Mouse (Mus musculus) CH12.LX (cell line): ENCODE measurements around the gene Tagln2. TPM values are rescaled to one million over a fixed set of nuclear protein-coding genes. Genes with fewer than 3 reads are reported as not detected.

ENCODE experiments used
- DNase-seq: peaks from one replicate; pipeline ENCODE4 v3.0.0-alpha.2; 2013; ENCODE audit errors: extremely low read depth
- H3K27ac ChIP-seq: 2 replicates; pipeline ENCODE4 v1.5.1; 2012; ENCODE audit warnings: low read depth, mild to moderate bottlenecking, control low read depth, moderate library complexity; ENCODE audit not compliant: insufficient read depth
- H3K27me3 ChIP-seq: replicated peaks from 2 replicates; pipeline ENCODE3; 2012; ENCODE audit warnings: inconsistent platforms
- H3K36me3 ChIP-seq, 2 experiments: replicated peaks in 1 of 2; 2 replicates each; pipeline versions ENCODE3 to v1.6.1; 2012; ENCODE audit warnings: inconsistent platforms in 1 of 2, low read length in 1 of 2, mild to moderate bottlenecking in 1 of 2, mixed read lengths in 1 of 2, moderate library complexity in 1 of 2; ENCODE audit not compliant: control insufficient read depth in 1 of 2, insufficient read depth in 1 of 2
- H3K4me1 ChIP-seq, 2 experiments: 2 replicates each; pipeline ENCODE4 v1.6.1; 2012; ENCODE audit warnings: inconsistent platforms in 1 of 2, moderate library complexity in 1 of 2; ENCODE audit not compliant: insufficient read depth in 2 of 2, control insufficient read depth in 1 of 2
- H3K4me2 ChIP-seq: 2 replicates; pipeline ENCODE4 v1.6.1; 2012; ENCODE audit warnings: low read depth, mild to moderate bottlenecking, control low read depth; ENCODE audit not compliant: poor library complexity, insufficient read depth, severe bottlenecking
- H3K4me3 ChIP-seq, 3 experiments: fragments of 150-350 bp in 1 of 3; sonication (generic) in 1 of 3; replicated peaks in 1 of 3; 2 replicates each; pipeline versions ENCODE3 to v1.5.1; 2011 to 2012; ENCODE audit warnings: low read depth in 2 of 3, low read length in 2 of 3, mild to moderate bottlenecking in 2 of 3, moderate library complexity in 2 of 3, control low read depth in 1 of 3, improper control_type of control experiment in 1 of 3, inconsistent platforms in 1 of 3, mixed read lengths in 1 of 3; ENCODE audit not compliant: poor library complexity in 1 of 3
- H3K79me2 ChIP-seq: replicated peaks from 2 replicates; pipeline ENCODE4 v1.6.1; 2012; ENCODE audit warnings: mild to moderate bottlenecking, moderate library complexity; ENCODE audit not compliant: control insufficient read depth, poor library complexity, insufficient read depth, severe bottlenecking; ENCODE audit errors: extremely low read depth
- H3K9ac ChIP-seq: 2 replicates; pipeline ENCODE4 v1.6.1; 2012; ENCODE audit warnings: low read depth, mild to moderate bottlenecking, control low read depth, moderate library complexity; ENCODE audit not compliant: insufficient read depth
- H3K9me3 ChIP-seq: replicated peaks from 2 replicates; pipeline ENCODE3; 2012; ENCODE audit warnings: low read length, inconsistent platforms, mixed read lengths
- CHD1 ChIP-seq: IDR thresholded peaks from 2 replicates; pipeline ENCODE4 v1.6.1; 2012; ENCODE audit warnings: low read depth, low read length, improper control_type of control experiment, inconsistent platforms
- CTCF ChIP-seq, 2 experiments: IDR thresholded peaks in 1 of 2; conservative IDR thresholded peaks in 1 of 2; 2 replicates each; pipeline ENCODE4 v1.5.1; 2011 to 2012; ENCODE audit warnings: low read depth in 2 of 2, low read length in 2 of 2, improper control_type of control experiment in 1 of 2, inconsistent platforms in 1 of 2, mild to moderate bottlenecking in 1 of 2, moderate library complexity in 1 of 2
- E2F4 ChIP-seq: IDR thresholded peaks from 2 replicates; pipeline ENCODE4 v1.6.1; 2011; ENCODE audit warnings: low read depth, low read length, improper control_type of control experiment; ENCODE audit not compliant: insufficient replicate concordance
- ELF1 ChIP-seq: IDR thresholded peaks from 2 replicates; pipeline ENCODE4 v1.6.1; 2014; ENCODE audit warnings: low read depth, mild to moderate bottlenecking, inconsistent platforms, low read length, improper control_type of control experiment
- EP300 ChIP-seq: IDR thresholded peaks from 2 replicates; pipeline ENCODE4 v1.6.1; 2011; ENCODE audit warnings: low read length, improper control_type of control experiment
- HCFC1 ChIP-seq: IDR thresholded peaks from 2 replicates; pipeline ENCODE4 v1.6.1; 2012; ENCODE audit warnings: low read depth, mild to moderate bottlenecking, inconsistent platforms, low read length, improper control_type of control experiment
- JUN ChIP-seq: IDR thresholded peaks from 2 replicates; pipeline ENCODE4 v1.6.1; 2011; ENCODE audit warnings: low read depth, mild to moderate bottlenecking, low read length, improper control_type of control experiment, moderate library complexity; ENCODE audit not compliant: insufficient read depth
- JUND ChIP-seq: conservative IDR thresholded peaks from 2 replicates; pipeline ENCODE4 v1.6.1; 2011; ENCODE audit warnings: low read depth, low read length, improper control_type of control experiment
- KAT2A ChIP-seq: IDR thresholded peaks from 2 replicates; pipeline ENCODE4 v1.6.1; 2012; ENCODE audit warnings: low read length, improper control_type of control experiment, inconsistent platforms; ENCODE audit not compliant: insufficient replicate concordance
- MAFK ChIP-seq: IDR thresholded peaks from 2 replicates; pipeline ENCODE4 v1.6.1; 2011; ENCODE audit warnings: low read length, improper control_type of control experiment; ENCODE audit not compliant: insufficient replicate concordance
- MAZ ChIP-seq: IDR thresholded peaks from 2 replicates; pipeline ENCODE4 v1.6.1; 2012; ENCODE audit warnings: low read depth, mild to moderate bottlenecking, inconsistent platforms, low read length, improper control_type of control experiment, moderate library complexity
- MXI1 ChIP-seq: IDR thresholded peaks from 2 replicates; pipeline ENCODE4 v1.6.1; 2011; ENCODE audit warnings: mild to moderate bottlenecking, low read depth, low read length, improper control_type of control experiment
- MYC ChIP-seq: IDR thresholded peaks from 2 replicates; pipeline ENCODE4 v1.6.1; 2011; ENCODE audit warnings: low read depth, mild to moderate bottlenecking, improper control_type of control experiment, low read length
- NELFE ChIP-seq: IDR thresholded peaks from 2 replicates; pipeline ENCODE4 v1.6.1; 2011; ENCODE audit warnings: low read depth, low read length, improper control_type of control experiment
- NRF1 ChIP-seq: IDR thresholded peaks from 2 replicates; pipeline ENCODE4 v1.6.1; 2014; ENCODE audit warnings: low read depth, mild to moderate bottlenecking, inconsistent platforms, low read length, improper control_type of control experiment, moderate library complexity
- PAX5 ChIP-seq: IDR thresholded peaks from 2 replicates; pipeline ENCODE4 v1.6.1; 2012; ENCODE audit warnings: low read length, inconsistent platforms, mixed read lengths
- POLR2A ChIP-seq: IDR thresholded peaks from 2 replicates; pipeline ENCODE4 v1.6.1; 2011; ENCODE audit warnings: low read depth, mild to moderate bottlenecking, improper control_type of control experiment, low read length
- POLR2AphosphoS2 ChIP-seq: IDR thresholded peaks from 2 replicates; pipeline ENCODE4 v1.6.1; 2011; ENCODE audit warnings: low read depth, low read length, improper control_type of control experiment
- RAD21 ChIP-seq: IDR thresholded peaks from 2 replicates; pipeline ENCODE4 v1.6.1; 2011; ENCODE audit warnings: low read depth, mild to moderate bottlenecking, low read length, improper control_type of control experiment, moderate library complexity
- RCOR1 ChIP-seq: conservative IDR thresholded peaks from 2 replicates; pipeline ENCODE4 v1.6.1; 2012; ENCODE audit warnings: low read depth, mild to moderate bottlenecking, inconsistent platforms, low read length, improper control_type of control experiment
- SIN3A ChIP-seq: IDR thresholded peaks from 2 replicates; pipeline ENCODE4 v1.6.1; 2012; ENCODE audit warnings: low read length, improper control_type of control experiment, inconsistent platforms
- SMC3 ChIP-seq: IDR thresholded peaks from 2 replicates; pipeline ENCODE4 v1.6.1; 2011; ENCODE audit warnings: low read depth, low read length, improper control_type of control experiment
- TBP ChIP-seq: conservative IDR thresholded peaks from 2 replicates; pipeline ENCODE4 v1.6.1; 2011; ENCODE audit warnings: low read depth, low read length, improper control_type of control experiment
- UBTF ChIP-seq: IDR thresholded peaks from 2 replicates; pipeline ENCODE4 v1.6.1; 2012; ENCODE audit warnings: low read depth, mild to moderate bottlenecking, inconsistent platforms, low read length, improper control_type of control experiment, moderate library complexity
- USF1 ChIP-seq: IDR thresholded peaks from 2 replicates; pipeline ENCODE4 v1.6.1; 2014; ENCODE audit warnings: low read depth, mild to moderate bottlenecking, inconsistent platforms, low read length, improper control_type of control experiment
- ZC3H11A ChIP-seq: IDR thresholded peaks from 2 replicates; pipeline ENCODE4 v1.6.1; 2012; ENCODE audit warnings: low read depth, mild to moderate bottlenecking, inconsistent platforms, low read length, improper control_type of control experiment
- ZKSCAN1 ChIP-seq: IDR thresholded peaks from 2 replicates; pipeline ENCODE4 v1.6.1; 2012; ENCODE audit warnings: low read depth, inconsistent platforms, low read length, improper control_type of control experiment, borderline replicate concordance
- ZMIZ1 ChIP-seq: IDR thresholded peaks from 2 replicates; pipeline ENCODE4 v1.6.1; 2012; ENCODE audit warnings: low read depth, mild to moderate bottlenecking, inconsistent platforms, low read length, improper control_type of control experiment
- dilution Hi-C: fragments of 300-500 bp; cut with MboI; formaldehyde crosslinking; loops from 2 replicates; pipeline ENCODE4 v1.14.3; 2020; ENCODE audit warnings: low sequenced_read_pairs; ENCODE audit not compliant: extremely low pct_unique_long_range_greater_than_20kb, extremely low pct_ligation_motif_present
- in situ Hi-C: fragments of 300-500 bp; cut with MboI; formaldehyde crosslinking; loops from 3 replicates; pipeline ENCODE4 v1.14.3; 2019; ENCODE audit warnings: low sequenced_read_pairs, low pct_ligation_motif_present, low pct_unique_long_range_greater_than_20kb, mixed read lengths
- polyA plus RNA-seq: library from polyadenylated mRNA; unstranded; fragments of >175 nt; gene quantifications from 2 replicates; pipeline ENCODE4 v1.2.1, GENCODE M21; 2012; ENCODE audit warnings: low read depth; ENCODE audit not compliant: insufficient read length
- total RNA-seq, 2 experiments: library from RNA; depleted of rRNA; stranded (reverse); fragments of 300-350 nt in 1 of 2; fragments of >200 nt in 1 of 2; gene quantifications; 2 replicates each; pipeline ENCODE4 v1.2.3; 2012 to 2014

Tagln2 gene
- total and polyA plus RNA-seq, 3 experiments, result 172 to 337 (median 206) TPM

- Histone ChIP-seq H3K9ac (no peak overlapping the region), H3K9me3 (no peaks in the 10 kb centered on the region), H3K4me1 (peaks cover 0 to 4% of the 10 kb centered on the region in 2 experiments; a peak in 1 of 4 replicates), H3K4me3 (no peak overlapping the region), H3K27me3 (peaks cover 2% of the 10 kb centered on the region), H3K36me3 (no peaks in the 10 kb centered on the region), H3K79me2 (no peaks in the 10 kb centered on the region), H3K4me2 (no peak overlapping the region), H3K27ac (no peak overlapping the region)
- dilution Hi-C loops, result no loop called here
- in situ Hi-C loops, result no loop called here
- no peak for DNase-seq
- TF ChIP-seq POLR2AphosphoS2 (no peak), CTCF (conservative IDR thresholded peaks at IDR 0.05 in 1 of 2, IDR thresholded peaks at IDR 0.05 in 1 of 2; ENCODE audit: low read depth in 2 of 2, low read length in 2 of 2) (peak in 1 of 2 experiments; percentile 36; a peak in 2 of 4 replicates), MYC (no peak), ZMIZ1 (no peak), RAD21 (no peak), MAFK (no peak), MXI1 (no peak), SMC3 (peak; percentile 23; the same call in 1 of the 2 replicates), CHD1 (no peak), ZC3H11A (no peak)
Observed at GRCm38 (mm10) chr1:172463387-172464333, 36.2 kb upstream of the Tagln2 start.

GRCm38 (mm10) chr1:172468301-172468877 lies 31.5 kb upstream of the Tagln2 start:
- H3K79me2 ChIP-seq, result no peaks in the 10 kb centered on the region
- H3K27ac ChIP-seq, result no peak overlapping the region
- peak overlapping the region; percentile 28 to 41 (median 41) for H3K4me3 ChIP-seq
- H3K36me3 ChIP-seq, result no peaks in the 10 kb centered on the region
- H3K4me2 ChIP-seq, result peak overlapping the region; percentile 39
- H3K9ac ChIP-seq, result no peak overlapping the region
- in situ Hi-C loops (no loop called here), dilution Hi-C loops (no loop called here)
- peak; percentile 55 for DNase-seq
- H3K27me3 ChIP-seq, result peaks cover 2% of the 10 kb centered on the region
- peaks cover 3 to 9% of the 10 kb centered on the region in 2 experiments for H3K4me1 ChIP-seq
- H3K9me3 ChIP-seq, result peaks cover 3% of the 10 kb centered on the region
- TF ChIP-seq KAT2A (no peak), POLR2AphosphoS2 (no peak), ZKSCAN1 (no peak), HCFC1 (no peak), ZC3H11A (no peak), TBP (no peak), RAD21 (no peak), POLR2A (peak; percentile 36; the same call in 1 of the 2 replicates), RCOR1 (no peak; the same call in 1 of the 2 replicates), ZMIZ1 (no peak), CHD1 (no peak), NELFE (no peak), USF1 (no peak), JUN (0 out of 2 replicates have a peak, but pooled peaks have one; percentile 41), MXI1 (no peak), MYC (no peak), ELF1 (no peak), PAX5 (no peak), E2F4 (no peak), EP300 (no peak), NRF1 (peak; percentile 23; the same call in 1 of the 2 replicates), UBTF (no peak), MAZ (0 out of 2 replicates have a peak, but pooled peaks have one; percentile 37), SIN3A (no peak), JUND (peak; percentile 42)
